Mouse (Mus musculus): Measurements from ENCODE around the gene Myrf.
A peak's percentile ranks its signal among the peaks of the same experiment; 100 is the strongest.

Myrf gene

GRCm38 (mm10) chr19:10204616-10205001 lies 35.9 kb downstream of the Myrf start:
- DNase-seq: peak; percentile 59

- peak; percentile 90 for DNase-seq
Observed at GRCm38 (mm10) chr19:10203848-10204615, 36.5 kb downstream of the Myrf start, which contains the start of the genes Tmem258 and Fen1. Gene Tmem258, plus strand, starts transcription at chr19:10204014. Gene Fen1, minus strand, starts transcription at chr19:10204169.

GRCm38 (mm10) chr19:10203146-10203847 lies 37.3 kb downstream of the Myrf start:
- peak; percentile 39 for DNase-seq

- DNase-seq: peak; percentile 55
Observed at GRCm38 (mm10) chr19:10198723-10199122, 41.8 kb downstream of the Myrf start.

GRCm38 (mm10) chr19:10198286-10198685 lies 42.3 kb downstream of the Myrf start:
- no peak for DNase-seq

- DNase-seq: no peak
Observed at GRCm38 (mm10) chr19:10197130-10197529, 43.4 kb downstream of the Myrf start.

- DNase-seq: no peak
Observed at GRCm38 (mm10) chr19:10195252-10195651, 45.3 kb downstream of the Myrf start.

GRCm38 (mm10) chr19:10194337-10194736 lies 46.2 kb downstream of the Myrf start:
- DNase-seq: no peak

- no peak for DNase-seq
Observed at GRCm38 (mm10) chr19:10191326-10191725, 49.2 kb downstream of the Myrf start.

- peak; percentile 48 for DNase-seq
Observed at GRCm38 (mm10) chr19:10190796-10191195, 49.8 kb downstream of the Myrf start.

GRCm38 (mm10) chr19:10189940-10190339 lies 50.6 kb downstream of the Myrf start:
- no peak for DNase-seq

GRCm38 (mm10) chr19:10189022-10189421 lies 51.5 kb downstream of the Myrf start:
- DNase-seq: no peak

- DNase-seq: peak; percentile 88
Observed at GRCm38 (mm10) chr19:10188281-10188811, 52.2 kb downstream of the Myrf start.

GRCm38 (mm10) chr19:10186569-10186968 lies 54.0 kb downstream of the Myrf start:
- DNase-seq: peak; percentile 45

- DNase-seq: no peak
Observed at GRCm38 (mm10) chr19:10185876-10186275, 54.7 kb downstream of the Myrf start.

- DNase-seq: no peak
Observed at GRCm38 (mm10) chr19:10184096-10184495, 56.5 kb downstream of the Myrf start.

- DNase-seq: peak; percentile 80
Observed at GRCm38 (mm10) chr19:10183299-10183983, 57.1 kb downstream of the Myrf start.

GRCm38 (mm10) chr19:10182670-10183298 lies 57.8 kb downstream of the Myrf start, which contains the start of gene Fads1:
Gene Fads1, plus strand, starts transcription at chr19:10182888.
- peak; percentile 94 for DNase-seq

- DNase-seq: no peak
Observed at GRCm38 (mm10) chr19:10182142-10182541, 58.4 kb downstream of the Myrf start.

GRCm38 (mm10) chr19:10181225-10181624 lies 59.3 kb downstream of the Myrf start:
- DNase-seq: no peak

- DNase-seq: no peak
Observed at GRCm38 (mm10) chr19:10176941-10177372, 63.6 kb downstream of the Myrf start.

GRCm38 (mm10) chr19:10176477-10176876 lies 64.1 kb downstream of the Myrf start:
- DNase-seq: no peak

GRCm38 (mm10) chr19:10174956-10175355 lies 65.6 kb downstream of the Myrf start:
- no peak for DNase-seq
